Mouse (Mus musculus) small intestine, adult 2 months (tissue): ENCODE results near the gene Ccdc106. TPM values are rescaled to one million over a fixed set of nuclear protein-coding genes. Genes with fewer than 3 reads are reported as not detected.
A peak's percentile ranks its signal among the peaks of the same experiment; 100 is the strongest.

Experiments used
- H3K27ac ChIP-seq: fragments of 200-500 bp; 2 replicates; pipeline ENCODE4 v1.5.1; 2012; ENCODE audit warnings: low read depth, low read length, control low read depth, inconsistent platforms; ENCODE audit not compliant: insufficient read depth
- H3K27me3 ChIP-seq: fragments of 200-500 bp; 2 replicates; pipeline ENCODE4 v1.6.1; 2012; ENCODE audit warnings: mild to moderate bottlenecking, moderate library complexity, low read length, inconsistent platforms; ENCODE audit not compliant: control insufficient read depth, insufficient read depth
- H3K36me3 ChIP-seq: fragments of 200-500 bp; 2 replicates; pipeline ENCODE4 v1.6.1; 2012; ENCODE audit warnings: mild to moderate bottlenecking, low read length, control low read depth, inconsistent platforms; ENCODE audit not compliant: control insufficient read depth, insufficient read depth
- H3K4me1 ChIP-seq: fragments of 200-500 bp; 2 replicates; pipeline ENCODE4 v1.6.1; 2012; ENCODE audit warnings: low read length, inconsistent platforms, mixed read lengths; ENCODE audit not compliant: control insufficient read depth, insufficient read depth, insufficient read length
- H3K4me3 ChIP-seq: fragments of 200-500 bp; 2 replicates; pipeline ENCODE4 v1.5.1; 2012; ENCODE audit warnings: low read depth, mild to moderate bottlenecking, control low read depth, inconsistent platforms, low read length, moderate library complexity
- CTCF ChIP-seq: fragments of 200-500 bp; IDR thresholded peaks from 2 replicates; pipeline ENCODE4 v1.5.1; 2012; ENCODE audit warnings: low read depth, mild to moderate bottlenecking, control low read depth, inconsistent platforms, low read length, moderate library complexity, mixed read lengths; ENCODE audit not compliant: insufficient replicate concordance, insufficient read length; ENCODE audit errors: extremely low read depth
- POLR2A ChIP-seq: fragments of 200-500 bp; IDR thresholded peaks from 2 replicates; pipeline ENCODE4 v1.6.1; 2012; ENCODE audit warnings: low read depth, mild to moderate bottlenecking, control low read depth, inconsistent platforms, low read length, moderate library complexity
- WGBS: fragments of 180-500 bp; shearing (Covaris S2); methylation state at CpG from one replicate; pipeline ENCODE4 v1.1.7; 2018; 5-methylcytosine and 5-hydroxymethylcytosine counted together
- polyA plus RNA-seq: library from polyadenylated mRNA; depleted of rRNA; stranded (reverse); fragments of >200 nt; gene quantifications from 2 replicates; pipeline ENCODE4 v1.2.3, GENCODE M21; 2012

Gene Ccdc106
- polyA plus RNA-seq, 1 experiment, result 0.81 TPM

- peaks cover 64% of the 10 kb centered on the region for H3K27me3 ChIP-seq
- H3K4me1 ChIP-seq, result peaks cover 6% of the 10 kb centered on the region
- no peaks in the 10 kb centered on the region for H3K36me3 ChIP-seq
- 8% methylated on average over 45 of the region's 45 CpGs for WGBS
- H3K27ac ChIP-seq, result no peak overlapping the region
- H3K4me3 ChIP-seq, result peak overlapping the region; percentile 18
- no peak for TF ChIP-seq CTCF
Observed at GRCm38 (mm10) chr7:5052931-5053343, 32.6 kb downstream of the Ccdc106 start.

DNA sequence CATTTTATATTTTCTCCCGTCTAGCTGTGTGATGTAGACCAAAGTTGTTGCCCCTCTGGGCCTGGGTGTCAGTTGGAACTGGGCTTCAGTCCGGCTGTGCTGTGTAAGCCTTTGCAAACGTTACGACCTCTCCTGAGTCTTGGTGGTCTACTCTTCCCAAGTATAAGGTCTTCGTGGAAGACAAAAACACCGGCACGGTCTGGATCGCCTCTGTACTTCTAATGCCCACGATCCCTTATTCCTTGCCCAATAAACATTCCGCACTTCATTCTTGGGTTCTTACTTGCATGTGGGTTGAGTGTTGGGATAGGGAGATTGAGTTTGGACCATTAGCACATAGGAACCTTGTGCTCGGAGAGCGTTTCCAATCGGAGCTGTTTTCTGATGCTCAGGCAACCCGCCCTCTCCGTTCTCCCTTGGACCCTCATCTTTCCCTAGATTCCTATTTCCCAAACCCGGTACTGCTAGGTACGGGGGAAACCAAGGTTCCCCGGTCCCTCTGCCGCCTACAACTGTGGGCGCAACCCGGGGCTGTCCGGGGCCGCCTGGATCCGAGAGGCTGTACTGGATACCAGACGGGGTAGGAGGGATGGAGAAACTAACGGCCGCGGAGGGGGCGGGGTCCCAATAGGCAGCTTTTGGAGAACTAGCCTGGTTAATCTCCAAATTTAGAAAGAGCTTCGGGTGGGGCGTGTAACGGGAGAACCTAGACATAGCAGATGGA lies 33.3 kb downstream of the Ccdc106 start:
- Histone ChIP-seq H3K4me1 (peaks cover 6% of the 10 kb centered on the region), H3K27ac (no peak overlapping the region), H3K4me3 (no peak overlapping the region), H3K27me3 (peaks cover 65% of the 10 kb centered on the region), H3K36me3 (no peaks in the 10 kb centered on the region)
- TF ChIP-seq CTCF (no peak), POLR2A (no peak)
- WGBS, result 19% methylated on average over 32 of the region's 32 CpGs

DNA sequence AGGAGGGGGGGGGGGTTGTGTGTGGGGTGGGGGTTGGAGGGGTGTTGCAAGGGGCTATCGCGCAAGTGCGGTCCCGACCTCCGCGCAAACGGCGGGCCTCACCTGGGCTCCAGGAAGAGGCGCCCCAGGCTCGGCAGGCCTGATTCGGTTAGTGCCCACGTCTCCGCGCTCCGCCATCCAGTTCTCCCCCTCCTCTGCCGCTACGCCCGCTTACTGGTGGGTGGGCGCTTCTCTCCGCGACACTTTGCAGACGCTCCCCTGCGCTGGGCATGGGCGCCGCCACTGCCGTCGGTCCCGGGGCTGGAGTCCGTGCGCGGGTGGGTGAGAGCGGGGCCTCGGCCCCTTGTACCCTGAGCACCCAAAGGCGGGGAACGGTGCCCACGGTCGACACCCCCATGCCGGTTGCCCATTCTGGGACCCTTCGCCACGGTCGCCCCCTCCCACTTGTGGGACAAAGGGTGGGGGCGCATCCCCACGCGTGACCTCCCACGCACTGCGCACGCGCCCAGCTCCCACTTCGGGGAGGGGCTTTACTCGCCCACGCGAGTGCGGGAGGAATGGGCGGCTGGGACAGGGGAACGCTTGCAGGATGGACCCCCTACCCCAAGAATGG lies 36.4 kb downstream of the Ccdc106 start:
- no peak overlapping the region for H3K27ac ChIP-seq
- no peak for TF ChIP-seq POLR2A
- TF ChIP-seq CTCF, result no peak
- H3K4me3 ChIP-seq, result peak overlapping the region; percentile 28
- H3K27me3 ChIP-seq, result peaks cover 53% of the 10 kb centered on the region
- H3K36me3 ChIP-seq, result no peaks in the 10 kb centered on the region
- 4% methylated on average over 55 of the region's 55 CpGs for WGBS
- H3K4me1 ChIP-seq, result peaks cover 10% of the 10 kb centered on the region

DNA sequence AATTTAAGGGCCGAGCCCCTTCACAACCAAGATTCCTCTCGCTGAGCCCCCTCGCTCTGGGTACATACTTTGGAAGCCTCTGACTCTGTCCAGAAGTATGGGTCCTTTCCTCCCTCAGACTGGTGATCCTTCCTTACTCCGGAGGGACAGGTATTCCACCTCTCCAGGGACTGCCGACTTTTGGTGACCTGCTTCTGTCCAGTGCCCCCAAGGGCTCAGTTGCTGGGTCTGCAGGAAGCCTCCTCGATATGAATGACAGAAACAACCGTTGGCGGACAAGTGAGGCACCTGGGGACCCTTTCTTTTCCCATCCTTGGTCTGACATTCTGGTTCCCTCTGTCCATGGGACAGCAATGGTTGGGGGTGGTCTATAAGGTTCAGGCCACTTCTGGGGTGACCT lies 37.0 kb downstream of the Ccdc106 start:
- whole genome bisulfite sequencing, result 40% methylated on average over 8 of the region's 8 CpGs

DNA sequence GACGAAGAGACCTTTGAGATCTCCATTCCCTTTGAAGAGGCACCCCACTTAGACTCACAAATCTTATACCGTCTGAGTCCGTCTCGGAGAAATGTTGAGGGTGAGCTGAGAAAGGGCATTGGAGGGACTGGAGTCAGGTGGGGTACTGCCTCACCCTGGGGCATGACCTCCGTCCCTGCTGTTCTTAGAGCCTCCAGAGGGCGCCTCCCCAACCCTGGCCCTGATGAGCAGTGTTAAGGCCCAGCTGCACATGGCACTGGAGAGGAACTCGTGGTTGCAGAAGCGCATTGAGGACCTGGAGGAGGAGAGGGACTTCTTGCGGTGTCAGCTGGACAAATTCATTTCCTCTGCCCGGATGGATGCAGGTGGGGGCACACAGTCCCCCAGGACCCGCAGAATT lies 37.5 kb downstream of the Ccdc106 start:
- 45% methylated on average over 11 of the region's 11 CpGs for WGBS
- no peaks in the 10 kb centered on the region for H3K36me3 ChIP-seq

More for the DNA sequence above, 37.0 kb downstream of the Ccdc106 start:
- Histone ChIP-seq H3K27ac (no peak overlapping the region), H3K4me1 (peaks cover 10% of the 10 kb centered on the region), H3K36me3 (no peaks in the 10 kb centered on the region), H3K27me3 (peaks cover 46% of the 10 kb centered on the region), H3K4me3 (no peak overlapping the region)
- TF ChIP-seq CTCF, result no peak
- TF ChIP-seq POLR2A, result no peak

GRCm38 (mm10) chr7:5058631-5059030 lies 38.3 kb downstream of the Ccdc106 start:
- Histone ChIP-seq H3K4me1 (peaks cover 7% of the 10 kb centered on the region; the same call in 1 of the 2 replicates), H3K4me3 (no peak overlapping the region), H3K27me3 (peaks cover 34% of the 10 kb centered on the region), H3K27ac (no peak overlapping the region), H3K36me3 (no peaks in the 10 kb centered on the region)
- WGBS, result 100% methylated on average over 1 of the region's 1 CpGs
- TF ChIP-seq POLR2A (no peak), CTCF (no peak)

More for the DNA sequence above, 37.5 kb downstream of the Ccdc106 start:
- Histone ChIP-seq H3K27me3 (peaks cover 42% of the 10 kb centered on the region), H3K4me3 (no peak overlapping the region), H3K27ac (no peak overlapping the region), H3K4me1 (peaks cover 9% of the 10 kb centered on the region)
- TF ChIP-seq CTCF (no peak), POLR2A (no peak)

DNA sequence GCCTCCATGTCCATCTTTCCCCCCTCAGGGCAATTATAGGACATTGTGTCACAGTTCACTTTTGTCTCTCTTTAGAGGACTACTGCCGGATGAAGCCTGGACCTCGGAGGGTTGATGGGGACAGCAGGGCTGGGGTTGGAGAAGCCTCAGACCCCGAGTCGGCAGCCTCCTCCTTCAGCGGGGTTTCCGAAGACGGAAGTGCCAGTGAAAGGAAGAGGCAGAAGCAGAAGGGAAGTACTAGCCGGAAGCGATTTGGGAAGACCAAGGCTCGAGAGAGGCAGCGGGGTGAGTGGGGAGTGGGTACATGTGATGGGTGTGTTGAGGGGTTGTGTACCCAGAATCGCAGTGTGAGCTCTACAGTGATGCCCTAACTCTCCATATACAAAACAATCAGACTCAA lies 39.1 kb downstream of the Ccdc106 start:
- TF ChIP-seq CTCF, result no peak
- TF ChIP-seq POLR2A, result no peak
- 92% methylated on average over 12 of the region's 12 CpGs for WGBS
- no peak overlapping the region for H3K4me3 ChIP-seq

DNA sequence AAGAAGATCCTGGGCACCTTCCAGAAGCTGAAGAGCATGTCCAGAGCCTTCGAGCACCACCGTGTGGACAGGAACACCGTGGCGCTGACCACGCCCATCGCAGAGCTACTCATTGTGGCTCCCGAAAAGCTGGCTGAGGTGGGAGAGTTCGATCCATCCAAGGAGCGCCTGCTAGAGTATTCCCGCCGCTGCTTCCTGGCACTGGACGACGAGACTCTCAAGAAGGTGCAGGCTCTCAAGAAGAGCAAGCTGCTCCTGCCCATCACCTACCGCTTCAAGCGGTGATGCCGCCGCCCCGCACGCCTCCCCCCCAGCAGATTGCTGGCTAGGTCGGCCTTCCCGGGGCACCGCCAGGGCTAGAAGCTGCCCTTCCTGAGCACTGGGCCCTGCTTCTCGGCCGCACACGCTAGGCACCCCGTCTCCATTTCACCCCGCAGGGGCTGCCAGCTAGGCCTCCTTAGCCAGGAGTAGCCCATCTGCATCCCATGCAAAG lies 39.9 kb downstream of the Ccdc106 start:
- under 1% methylated on average over 27 of the region's 27 CpGs for WGBS
- H3K4me3 ChIP-seq, result peak overlapping the region; percentile 90

More for the DNA sequence above, 39.1 kb downstream of the Ccdc106 start:
- Histone ChIP-seq H3K36me3 (no peaks in the 10 kb centered on the region), H3K4me1 (peaks cover 9% of the 10 kb centered on the region), H3K27me3 (peaks cover 26% of the 10 kb centered on the region), H3K27ac (no peak overlapping the region)

More for the DNA sequence above, 39.9 kb downstream of the Ccdc106 start:
- Histone ChIP-seq H3K4me1 (peaks cover 9% of the 10 kb centered on the region), H3K27me3 (peaks cover 19% of the 10 kb centered on the region), H3K27ac (peak overlapping the region; percentile 87; the same call in 1 of the 2 replicates), H3K36me3 (no peaks in the 10 kb centered on the region)
- TF ChIP-seq CTCF (peak; percentile 72), POLR2A (no peak)
